Mouse (Mus musculus) right cerebral cortex, postnatal 36 days (tissue): ENCODE results near the gene Slc34a3.

Experiments
- DNase-seq, 2 experiments: peaks; one replicate each; pipeline ENCODE4 v3.0.0; 2022; ENCODE audit warnings: low spot score in 2 of 2, mixed read lengths in 1 of 2

Slc34a3 gene

GRCm38 (mm10) chr2:25193330-25193770 lies 40.8 kb downstream of the Slc34a3 start:
- DNase-seq = peak; percentile 69 to 74

GRCm38 (mm10) chr2:25187841-25188240 lies 46.3 kb downstream of the Slc34a3 start:
- DNase-seq = no peak

GRCm38 (mm10) chr2:25186575-25186930 lies 47.6 kb downstream of the Slc34a3 start:
- no peak for DNase-seq

- no peak for DNase-seq
These were observed 48.3 kb downstream of the Slc34a3 start for GRCm38 (mm10) chr2:25185625-25186574.

GRCm38 (mm10) chr2:25184496-25184895 lies 49.7 kb downstream of the Slc34a3 start:
- DNase-seq = no peak

GRCm38 (mm10) chr2:25183336-25183735 lies 50.8 kb downstream of the Slc34a3 start:
- DNase-seq = no peak

- no peak for DNase-seq
These were observed 51.5 kb downstream of the Slc34a3 start for GRCm38 (mm10) chr2:25182664-25183063.

- DNase-seq = no peak
These were observed 52.2 kb downstream of the Slc34a3 start for GRCm38 (mm10) chr2:25181891-25182397.

- no peak for DNase-seq
These were observed 52.9 kb downstream of the Slc34a3 start for GRCm38 (mm10) chr2:25180973-25181890.

GRCm38 (mm10) chr2:25180478-25180903 lies 53.7 kb downstream of the Slc34a3 start, which contains the start of gene Nrarp:
TSS of gene Nrarp (plus strand) at chr2:25180758.
- peak; percentile 91 to 93 for DNase-seq

GRCm38 (mm10) chr2:25179566-25180217 lies 54.5 kb downstream of the Slc34a3 start:
- no peak for DNase-seq
